Mouse (Mus musculus) MEL (cell line): ENCODE data around the gene Gap43. TPM values are rescaled to one million over a fixed set of nuclear protein-coding genes. Genes with fewer than 3 reads are reported as not detected.

Experiments used
- DNase-seq: peaks from one replicate; pipeline ENCODE4 v3.0.0; 2011; ENCODE audit warnings: low read depth, low spot score
- H3K27ac ChIP-seq: 2 replicates; pipeline ENCODE4 v1.5.1; 2012; ENCODE audit warnings: low read depth, mild to moderate bottlenecking, control low read depth, low read length, moderate library complexity; ENCODE audit not compliant: control insufficient read depth
- H3K27me3 ChIP-seq, 2 experiments: fragments of 150-350 bp in 1 of 2; sonication (generic) in 1 of 2; 2 replicates each; pipeline ENCODE4 v1.6.1; 2012; ENCODE audit warnings: low read length in 2 of 2, mild to moderate bottlenecking in 2 of 2, improper control_type of control experiment in 1 of 2, moderate library complexity in 1 of 2; ENCODE audit not compliant: insufficient read depth in 2 of 2, control insufficient read depth in 1 of 2
- H3K36me3 ChIP-seq, 2 experiments: 2 replicates each; pipeline ENCODE4 v1.6.1; 2012 to 2014; ENCODE audit warnings: low read length in 2 of 2, improper control_type of control experiment in 1 of 2, inconsistent platforms in 1 of 2, mild to moderate bottlenecking in 1 of 2; ENCODE audit not compliant: insufficient read depth in 2 of 2, control insufficient read depth in 1 of 2
- H3K4me1 ChIP-seq, 2 experiments: fragments of 150-350 bp in 1 of 2; sonication (generic) in 1 of 2; 2 replicates each; pipeline ENCODE4 v1.6.1; 2012; ENCODE audit warnings: low read length in 2 of 2, improper control_type of control experiment in 1 of 2, mild to moderate bottlenecking in 1 of 2; ENCODE audit not compliant: insufficient read depth in 2 of 2, control insufficient read depth in 1 of 2
- H3K4me3 ChIP-seq, 2 experiments: fragments of 150-350 bp in 1 of 2; sonication (generic) in 1 of 2; 2 replicates each; pipeline ENCODE4 v1.5.1; 2012; ENCODE audit warnings: low read depth in 2 of 2, low read length in 2 of 2, mild to moderate bottlenecking in 2 of 2, moderate library complexity in 2 of 2, control low read depth in 1 of 2, improper control_type of control experiment in 1 of 2; ENCODE audit not compliant: control insufficient read depth in 1 of 2, insufficient read depth in 1 of 2
- H3K79me2 ChIP-seq: 2 replicates; pipeline ENCODE4 v1.6.1; 2012; ENCODE audit warnings: mild to moderate bottlenecking, low read length, moderate library complexity; ENCODE audit not compliant: control insufficient read depth, poor library complexity, insufficient read depth
- H3K9ac ChIP-seq: 2 replicates; pipeline ENCODE4 v1.6.1; 2012; ENCODE audit warnings: low read depth, mild to moderate bottlenecking, control low read depth, low read length, moderate library complexity; ENCODE audit not compliant: control insufficient read depth, poor library complexity, severe bottlenecking
- H3K9me3 ChIP-seq: fragments of 150-350 bp; sonication (generic); replicated peaks from 2 replicates; pipeline ENCODE4 v1.6.1; 2012; ENCODE audit warnings: mild to moderate bottlenecking, low read length, improper control_type of control experiment, moderate library complexity; ENCODE audit not compliant: insufficient read depth
- CHD1 ChIP-seq: IDR thresholded peaks from 2 replicates; pipeline ENCODE4 v1.6.1; 2012; ENCODE audit warnings: low read depth, mild to moderate bottlenecking, inconsistent platforms, low read length, improper control_type of control experiment
- CTCF ChIP-seq, 3 experiments: IDR thresholded peaks in 2 of 3; conservative IDR thresholded peaks in 1 of 3; 2 replicates each; pipeline ENCODE4 v1.5.1; 2011 to 2012; ENCODE audit warnings: low read length in 3 of 3, low read depth in 2 of 3, mild to moderate bottlenecking in 2 of 3, improper control_type of control experiment in 1 of 3, inconsistent platforms in 1 of 3, mixed read lengths in 1 of 3, moderate library complexity in 1 of 3; ENCODE audit not compliant: control insufficient read depth in 1 of 3, insufficient read depth in 1 of 3, poor library complexity in 1 of 3, severe bottlenecking in 1 of 3
- EP300 ChIP-seq, 2 experiments: IDR thresholded peaks; 2 replicates each; pipeline ENCODE4 v1.6.1; 2011; ENCODE audit warnings: improper control_type of control experiment in 2 of 2, low read length in 2 of 2, low read depth in 1 of 2, mild to moderate bottlenecking in 1 of 2
- GABPA ChIP-seq: IDR thresholded peaks from 2 replicates; pipeline ENCODE4 v1.6.1; 2012; ENCODE audit warnings: low read depth, mild to moderate bottlenecking, inconsistent platforms, low read length, improper control_type of control experiment, moderate library complexity
- KAT2A ChIP-seq: conservative IDR thresholded peaks from 2 replicates; pipeline ENCODE4 v1.6.1; 2012; ENCODE audit warnings: low read depth, low read length, improper control_type of control experiment, inconsistent platforms
- MAFK ChIP-seq: IDR thresholded peaks from 2 replicates; pipeline ENCODE4 v1.6.1; 2011; ENCODE audit warnings: low read depth, mild to moderate bottlenecking, low read length, improper control_type of control experiment, borderline replicate concordance
- MAZ ChIP-seq: IDR thresholded peaks from 2 replicates; pipeline ENCODE4 v1.6.1; 2012; ENCODE audit warnings: low read depth, mild to moderate bottlenecking, inconsistent platforms, low read length, improper control_type of control experiment
- MXI1 ChIP-seq: IDR thresholded peaks from 2 replicates; pipeline ENCODE4 v1.6.1; 2011; ENCODE audit warnings: mild to moderate bottlenecking, low read depth, low read length, improper control_type of control experiment
- MYC ChIP-seq: IDR thresholded peaks from 2 replicates; pipeline ENCODE4 v1.6.1; 2011; ENCODE audit warnings: low read depth, mild to moderate bottlenecking, low read length, improper control_type of control experiment, moderate library complexity
- NELFE ChIP-seq: IDR thresholded peaks from 2 replicates; pipeline ENCODE4 v1.6.1; 2011; ENCODE audit warnings: low read depth, low read length, improper control_type of control experiment
- NRF1 ChIP-seq: IDR thresholded peaks from 2 replicates; pipeline ENCODE4 v1.6.1; 2014; ENCODE audit warnings: low read depth, mild to moderate bottlenecking, inconsistent platforms, low read length, improper control_type of control experiment, moderate library complexity; ENCODE audit not compliant: poor library complexity, insufficient read depth, severe bottlenecking
- POLR2AphosphoS2 ChIP-seq: IDR thresholded peaks from 2 replicates; pipeline ENCODE4 v1.6.1; 2011; ENCODE audit warnings: low read length, improper control_type of control experiment
- RCOR1 ChIP-seq: IDR thresholded peaks from 2 replicates; pipeline ENCODE4 v1.6.1; 2012; ENCODE audit warnings: low read depth, mild to moderate bottlenecking, inconsistent platforms, low read length, improper control_type of control experiment
- SIN3A ChIP-seq: IDR thresholded peaks from 2 replicates; pipeline ENCODE4 v1.6.1; 2012; ENCODE audit warnings: low read length, improper control_type of control experiment, inconsistent platforms
- TAL1 ChIP-seq: IDR thresholded peaks from 2 replicates; pipeline ENCODE4 v1.6.1; 2012; ENCODE audit warnings: mild to moderate bottlenecking, inconsistent platforms, low read length, moderate library complexity, mixed read lengths
- UBTF ChIP-seq: IDR thresholded peaks from 2 replicates; pipeline ENCODE4 v1.6.1; 2012; ENCODE audit warnings: low read depth, mild to moderate bottlenecking, inconsistent platforms, low read length, improper control_type of control experiment, moderate library complexity, borderline replicate concordance; ENCODE audit not compliant: insufficient read depth
- USF1 ChIP-seq: IDR thresholded peaks from 2 replicates; pipeline ENCODE4 v1.6.1; 2014; ENCODE audit warnings: low read depth, mild to moderate bottlenecking, inconsistent platforms, low read length, improper control_type of control experiment, moderate library complexity
- ZC3H11A ChIP-seq: IDR thresholded peaks from 2 replicates; pipeline ENCODE4 v1.6.1; 2012; ENCODE audit warnings: low read depth, mild to moderate bottlenecking, inconsistent platforms, low read length, improper control_type of control experiment
- ZKSCAN1 ChIP-seq: IDR thresholded peaks from 2 replicates; pipeline ENCODE4 v1.6.1; 2012; ENCODE audit warnings: low read depth, mild to moderate bottlenecking, inconsistent platforms, low read length, improper control_type of control experiment, moderate library complexity
- polyA plus RNA-seq, 2 experiments: library from polyadenylated mRNA; stranded (reverse) in 1 of 2; unstranded in 1 of 2; fragments of >175 nt in 1 of 2; fragments of >200 nt in 1 of 2; gene quantifications; 2 replicates each; pipeline versions ENCODE4 v1.2.1 to v1.2.4; 2012; ENCODE audit warnings: low replicate concordance in 2 of 2, low read depth in 1 of 2; ENCODE audit not compliant: insufficient read length in 2 of 2, insufficient read depth in 1 of 2, missing spikeins in 1 of 2
- total RNA-seq: library from RNA; depleted of rRNA; stranded (reverse); fragments of 300-350 nt; gene quantifications from 2 replicates; pipeline ENCODE4 v1.2.3, GENCODE M21; 2012

Gap43 gene
- total and polyA plus RNA-seq, 3 experiments = not detected

- Histone ChIP-seq H3K4me3 (no peak overlapping the region), H3K27ac (no peak overlapping the region), H3K79me2 (no peaks in the 10 kb centered on the region), H3K9ac (no peak overlapping the region), H3K4me1 (no peaks in the 10 kb centered on the region), H3K9me3 (no peaks in the 10 kb centered on the region), H3K36me3 (no peaks in the 10 kb centered on the region), H3K27me3 (no peaks in the 10 kb centered on the region)
- TF ChIP-seq EP300 (IDR thresholded peaks at IDR 0.05; ENCODE audit: low read depth in 1 of 2, low read length in 2 of 2) (no peak), ZKSCAN1 (no peak), NELFE (no peak), MAZ (no peak), USF1 (no peak), CTCF (IDR thresholded peaks at IDR 0.05 in 2 of 3, conservative IDR thresholded peaks at IDR 0.05 in 1 of 3; ENCODE audit: control insufficient read depth in 1 of 3, insufficient read depth in 1 of 3, low read depth in 2 of 3, low read length in 3 of 3, poor library complexity in 1 of 3, severe bottlenecking in 1 of 3) (no peak), CHD1 (no peak), ZC3H11A (no peak)
- no peak for DNase-seq
Measured at GRCm38 (mm10) chr16:42332321-42332720, 8.1 kb downstream of the Gap43 start.

- no peaks in the 10 kb centered on the region for H3K27me3 ChIP-seq
- no peak for DNase-seq
- TF ChIP-seq GABPA (no peak), MXI1 (no peak), MAFK (no peak), UBTF (no peak), TAL1 (no peak), NRF1 (no peak), NELFE (no peak), POLR2AphosphoS2 (no peak), USF1 (no peak), SIN3A (no peak), MYC (no peak), RCOR1 (no peak), KAT2A (no peak), ZC3H11A (no peak)
- no peaks in the 10 kb centered on the region for H3K9me3 ChIP-seq
- H3K36me3 ChIP-seq = no peaks in the 10 kb centered on the region
- H3K9ac ChIP-seq = no peak overlapping the region
- H3K4me1 ChIP-seq = no peaks in the 10 kb centered on the region
- no peak overlapping the region for H3K27ac ChIP-seq
- no peak overlapping the region for H3K4me3 ChIP-seq
- H3K79me2 ChIP-seq = no peaks in the 10 kb centered on the region
Measured at GRCm38 (mm10) chr16:42326191-42326590, 14.3 kb downstream of the Gap43 start.
